Mouse (Mus musculus): ENCODE results near the gene Clic4. TPM values are rescaled to one million over a fixed set of nuclear protein-coding genes. Genes with fewer than 3 reads are reported as not detected.

Gene Clic4
- polyA plus RNA-seq, 1 experiment, result 250 TPM

- peaks cover 96% of the 10 kb centered on the region for H3K79me2 ChIP-seq (ENCODE audit: control insufficient read depth, insufficient read depth)
- TF ChIP-seq POLR2AphosphoS2 (IDR thresholded peaks at IDR 0.05; ENCODE audit: insufficient read length, low read depth) (no peak), MYOG (IDR thresholded peaks at IDR 0.05; ENCODE audit: control insufficient read depth in 1 of 3, insufficient read depth in 1 of 3, insufficient read length in 2 of 3, low read depth in 2 of 3) (no peak), MAX (IDR thresholded peaks at IDR 0.05; ENCODE audit: low read depth) (no peak), USF1 (IDR thresholded peaks at IDR 0.05; ENCODE audit: low read depth) (no peak)
- no peak overlapping the region for H3ac ChIP-seq (ENCODE audit: control insufficient read depth, insufficient read length)
- H3K36me3 ChIP-seq (ENCODE audit: control insufficient read depth, insufficient read depth), result peaks cover 25% of the 10 kb centered on the region
- H3K4me2 ChIP-seq (ENCODE audit: low read depth), result peak overlapping the region; percentile 16
- no peak overlapping the region for H3K4me3 ChIP-seq
- no peaks in the 10 kb centered on the region for H3K27me3 ChIP-seq (ENCODE audit: control insufficient read depth, insufficient read depth, insufficient read length)
These were observed 36.0 kb downstream of the Clic4 start for GRCm38 (mm10) chr4:135236658-135237057.

- Histone ChIP-seq H3ac (ENCODE audit: control insufficient read depth, insufficient read length) (no peak overlapping the region), H3K27me3 (ENCODE audit: control insufficient read depth, insufficient read depth, insufficient read length) (no peaks in the 10 kb centered on the region), H3K36me3 (ENCODE audit: control insufficient read depth, insufficient read depth) (peaks cover 25% of the 10 kb centered on the region), H3K4me2 (ENCODE audit: low read depth) (no peak overlapping the region), H3K79me2 (ENCODE audit: control insufficient read depth, insufficient read depth) (peaks cover 96% of the 10 kb centered on the region), H3K4me3 (no peak overlapping the region)
- TF ChIP-seq USF1 (IDR thresholded peaks at IDR 0.05; ENCODE audit: low read depth) (no peak), POLR2A (IDR thresholded peaks at IDR 0.05; ENCODE audit: insufficient read length, low read depth) (no peak), POLR2AphosphoS2 (IDR thresholded peaks at IDR 0.05; ENCODE audit: insufficient read length, low read depth) (peak; percentile 28), E2F4 (IDR thresholded peaks at IDR 0.05; ENCODE audit: insufficient read depth) (no peak), SRF (IDR thresholded peaks at IDR 0.05; ENCODE audit: control insufficient read depth, insufficient read length, low read depth) (no peak), CEBPB (IDR thresholded peaks at IDR 0.05; ENCODE audit: insufficient read depth, poor library complexity, severe bottlenecking) (no peak)
These were observed 37.1 kb downstream of the Clic4 start for GRCm38 (mm10) chr4:135235546-135235945.

- TF ChIP-seq TCF12 (IDR thresholded peaks at IDR 0.05; ENCODE audit: insufficient read depth, poor library complexity, severe bottlenecking) (no peak), POLR2AphosphoS2 (IDR thresholded peaks at IDR 0.05; ENCODE audit: insufficient read length, low read depth) (peak; percentile 12), POLR2A (IDR thresholded peaks at IDR 0.05; ENCODE audit: insufficient read length, low read depth) (no peak), SRF (IDR thresholded peaks at IDR 0.05; ENCODE audit: control insufficient read depth, insufficient read length, low read depth) (no peak), MAX (IDR thresholded peaks at IDR 0.05; ENCODE audit: low read depth) (no peak), CEBPB (IDR thresholded peaks at IDR 0.05; ENCODE audit: insufficient read depth, poor library complexity, severe bottlenecking) (no peak)
- Histone ChIP-seq H3K27me3 (ENCODE audit: control insufficient read depth, insufficient read depth, insufficient read length) (no peaks in the 10 kb centered on the region), H3K4me3 (no peak overlapping the region), H3K79me2 (ENCODE audit: control insufficient read depth, insufficient read depth) (peaks cover 95% of the 10 kb centered on the region), H3K36me3 (ENCODE audit: control insufficient read depth, insufficient read depth) (peaks cover 12% of the 10 kb centered on the region), H3K4me2 (ENCODE audit: low read depth) (no peak overlapping the region), H3ac (ENCODE audit: control insufficient read depth, insufficient read length) (no peak overlapping the region)
These were observed 40.1 kb downstream of the Clic4 start for GRCm38 (mm10) chr4:135232563-135232962.

- H3K4me2 ChIP-seq (ENCODE audit: low read depth), result no peak overlapping the region
- H3K79me2 ChIP-seq (ENCODE audit: control insufficient read depth, insufficient read depth), result peaks cover 94% of the 10 kb centered on the region
- no peaks in the 10 kb centered on the region for H3K27me3 ChIP-seq (ENCODE audit: control insufficient read depth, insufficient read depth, insufficient read length)
- TF ChIP-seq MYOG (IDR thresholded peaks at IDR 0.05; ENCODE audit: control insufficient read depth in 1 of 3, insufficient read depth in 1 of 3, insufficient read length in 2 of 3, low read depth in 2 of 3) (no peak), SRF (IDR thresholded peaks at IDR 0.05; ENCODE audit: control insufficient read depth, insufficient read length, low read depth) (no peak), USF1 (IDR thresholded peaks at IDR 0.05; ENCODE audit: low read depth) (no peak), TCF12 (IDR thresholded peaks at IDR 0.05; ENCODE audit: insufficient read depth, poor library complexity, severe bottlenecking) (no peak), POLR2AphosphoS2 (IDR thresholded peaks at IDR 0.05; ENCODE audit: insufficient read length, low read depth) (no peak), E2F4 (IDR thresholded peaks at IDR 0.05; ENCODE audit: insufficient read depth) (no peak), CEBPB (IDR thresholded peaks at IDR 0.05; ENCODE audit: insufficient read depth, poor library complexity, severe bottlenecking) (no peak), POLR2A (IDR thresholded peaks at IDR 0.05; ENCODE audit: insufficient read length, low read depth) (no peak), MYOD1 (IDR thresholded peaks at IDR 0.05; ENCODE audit: control insufficient read depth in 1 of 3, insufficient read length in 2 of 3, low read depth in 2 of 3) (no peak), TCF3 (IDR thresholded peaks at IDR 0.05; ENCODE audit: insufficient read length, low read depth) (no peak), REST (IDR thresholded peaks at IDR 0.05; ENCODE audit: insufficient read depth, insufficient read length) (no peak), MAX (IDR thresholded peaks at IDR 0.05; ENCODE audit: low read depth) (no peak)
- H3K4me3 ChIP-seq, result no peak overlapping the region
- peaks cover 8% of the 10 kb centered on the region for H3K36me3 ChIP-seq (ENCODE audit: control insufficient read depth, insufficient read depth)
- no peak overlapping the region for H3ac ChIP-seq (ENCODE audit: control insufficient read depth, insufficient read length)
These were observed 41.1 kb downstream of the Clic4 start for GRCm38 (mm10) chr4:135231543-135231942.

- TF ChIP-seq SRF (IDR thresholded peaks at IDR 0.05; ENCODE audit: control insufficient read depth, insufficient read length, low read depth), result no peak
- TF ChIP-seq POLR2A (IDR thresholded peaks at IDR 0.05; ENCODE audit: insufficient read length, low read depth), result no peak
- no peak for TF ChIP-seq POLR2AphosphoS2 (IDR thresholded peaks at IDR 0.05; ENCODE audit: insufficient read length, low read depth)
- TF ChIP-seq REST (IDR thresholded peaks at IDR 0.05; ENCODE audit: insufficient read depth, insufficient read length), result no peak
- TF ChIP-seq USF1 (IDR thresholded peaks at IDR 0.05; ENCODE audit: low read depth), result no peak
- no peak for TF ChIP-seq MYOD1 (IDR thresholded peaks at IDR 0.05; ENCODE audit: control insufficient read depth in 1 of 3, insufficient read length in 2 of 3, low read depth in 2 of 3)
- no peak for TF ChIP-seq MAX (IDR thresholded peaks at IDR 0.05; ENCODE audit: low read depth)
- TF ChIP-seq E2F4 (IDR thresholded peaks at IDR 0.05; ENCODE audit: insufficient read depth), result no peak
- TF ChIP-seq TCF3 (IDR thresholded peaks at IDR 0.05; ENCODE audit: insufficient read length, low read depth), result no peak
- no peak for TF ChIP-seq CEBPB (IDR thresholded peaks at IDR 0.05; ENCODE audit: insufficient read depth, poor library complexity, severe bottlenecking)
- TF ChIP-seq TCF12 (IDR thresholded peaks at IDR 0.05; ENCODE audit: insufficient read depth, poor library complexity, severe bottlenecking), result no peak
- no peak for TF ChIP-seq MYOG (IDR thresholded peaks at IDR 0.05; ENCODE audit: control insufficient read depth in 1 of 3, insufficient read depth in 1 of 3, insufficient read length in 2 of 3, low read depth in 2 of 3)
- Histone ChIP-seq H3K4me2 (ENCODE audit: low read depth) (no peak overlapping the region), H3K79me2 (ENCODE audit: control insufficient read depth, insufficient read depth) (peaks cover 90% of the 10 kb centered on the region), H3K4me3 (no peak overlapping the region), H3K27me3 (ENCODE audit: control insufficient read depth, insufficient read depth, insufficient read length) (no peaks in the 10 kb centered on the region), H3ac (ENCODE audit: control insufficient read depth, insufficient read length) (no peak overlapping the region), H3K36me3 (ENCODE audit: control insufficient read depth, insufficient read depth) (peaks cover 8% of the 10 kb centered on the region)
These were observed 41.5 kb downstream of the Clic4 start for GRCm38 (mm10) chr4:135231136-135231535.

All from myocyte (in vitro differentiated cells).